Mouse (Mus musculus) liver, postnatal 0 days (tissue): ENCODE data around the gene Prrt2. TPM values are rescaled to one million over a fixed set of nuclear protein-coding genes. Genes with fewer than 3 reads are reported as not detected.

Source experiments
- ATAC-seq: fragments of 200-750 bp; cut with Nextera tagmentation; 2 replicates; pipeline ENCODE4 v1.8.0; 2017; ENCODE audit warnings: mild to moderate bottlenecking, moderate library complexity
- DNase-seq: peaks from one replicate; pipeline ENCODE4 v3.0.0-alpha.2; 2016
- H3K27ac ChIP-seq: fragments of 300-500 bp; sonication (generic); 2 replicates; pipeline ENCODE4 v1.5.1; 2014; ENCODE audit warnings: antibody characterized with exemption, moderate library complexity, mild to moderate bottlenecking, low read depth
- H3K27me3 ChIP-seq: fragments of 300-500 bp; sonication (generic); 2 replicates; pipeline ENCODE4 v1.6.1; 2014; ENCODE audit warnings: low read length, control low read depth, mixed read lengths; ENCODE audit not compliant: insufficient read depth
- H3K36me3 ChIP-seq: fragments of 300-500 bp; sonication (generic); replicated peaks from 2 replicates; pipeline ENCODE4 v1.6.1; 2014; ENCODE audit warnings: mild to moderate bottlenecking, control low read depth, low read length, moderate library complexity, mixed read lengths; ENCODE audit not compliant: insufficient read depth
- H3K4me1 ChIP-seq: fragments of 300-500 bp; sonication (generic); 2 replicates; pipeline ENCODE4 v1.6.1; 2014; ENCODE audit warnings: antibody characterized with exemption, mild to moderate bottlenecking, control low read depth; ENCODE audit not compliant: insufficient read depth
- H3K4me2 ChIP-seq: fragments of 300-500 bp; sonication (generic); 2 replicates; pipeline ENCODE4 v1.6.1; 2014; ENCODE audit warnings: low read depth, mild to moderate bottlenecking, low read length, moderate library complexity, mixed read lengths
- H3K4me3 ChIP-seq: fragments of 300-500 bp; sonication (generic); 2 replicates; pipeline ENCODE4 v1.5.1; 2014; ENCODE audit warnings: low read depth, low read length
- H3K9ac ChIP-seq: fragments of 300-500 bp; sonication (generic); replicated peaks from 2 replicates; pipeline ENCODE4 v1.6.1; 2014; ENCODE audit warnings: mild to moderate bottlenecking, moderate library complexity
- H3K9me3 ChIP-seq: fragments of 300-500 bp; sonication (generic); 2 replicates; pipeline ENCODE4 v1.6.1; 2016; ENCODE audit warnings: mild to moderate bottlenecking, control low read depth, low read length, mixed read lengths
- CTCF ChIP-seq: sonication (generic); IDR thresholded peaks from 2 replicates; pipeline ENCODE4 v1.5.1; 2016; ENCODE audit warnings: antibody characterized with exemption, low read depth
- EP300 ChIP-seq: IDR thresholded peaks from 2 replicates; pipeline ENCODE4 v1.6.1; 2016; ENCODE audit warnings: antibody characterized with exemption, low read depth, mild to moderate bottlenecking
- WGBS: fragments of 180-500 bp; shearing (Covaris S2); extraction: QIAGEN DNeasy Blood & Tissue Kit; methylation state at CpG from one replicate; pipeline ENCODE4 v1.1.7; 2014; ENCODE audit not compliant: insufficient replicate concordance; 5-methylcytosine and 5-hydroxymethylcytosine counted together
- polyA plus RNA-seq: library from polyadenylated mRNA; unstranded; fragments of >200 nt; fragmentation: Nextera tagmentation; extraction: Ambion mirVana; gene quantifications from 2 replicates; pipeline ENCODE4 v1.2.1, GENCODE M21; 2015

Prrt2 gene
- polyA plus RNA-seq, 1 experiment from 2014 or later, result not detected

DNA sequence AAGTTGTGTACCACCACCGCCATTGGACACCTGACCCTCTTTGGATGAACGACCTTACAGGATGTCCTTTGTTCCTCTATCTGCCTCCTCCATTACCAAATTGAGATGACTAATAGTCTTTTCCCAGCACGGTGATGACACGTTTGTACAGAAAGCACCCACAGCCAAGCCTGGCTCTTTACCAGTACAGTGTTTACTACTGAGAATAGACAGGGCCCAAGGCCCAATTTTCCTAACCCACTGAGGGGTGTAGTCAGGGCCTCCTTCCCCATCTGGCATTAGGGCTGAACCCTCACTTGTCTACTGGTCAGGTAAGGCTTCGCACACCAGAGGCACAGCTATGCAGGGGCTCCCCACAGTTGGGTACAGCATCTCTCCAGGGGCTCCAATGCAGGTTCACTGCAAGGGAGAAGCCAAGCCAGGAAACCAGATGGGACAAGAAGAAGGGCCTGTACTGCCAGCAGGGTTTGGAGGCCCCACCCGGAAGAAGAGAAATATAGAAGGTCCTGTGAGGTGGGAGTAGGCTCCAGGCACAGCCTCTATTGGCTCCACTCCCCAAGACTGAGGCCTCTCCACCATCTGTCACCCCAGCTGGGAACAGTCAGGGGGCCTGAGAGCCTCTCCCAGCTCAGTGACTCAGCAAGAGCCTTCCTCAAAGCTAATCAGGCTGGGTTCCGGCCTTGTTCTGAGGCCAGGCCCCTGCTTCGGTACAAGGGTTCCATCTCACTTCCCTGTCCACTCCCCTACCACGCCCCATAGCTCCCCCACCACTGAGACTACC, 12.6 kb downstream of the Prrt2 start:
- 44% methylated on average over 9 of the region's 9 CpGs for WGBS
- ATAC-seq (peak; percentile 93), DNase-seq (peak; percentile 72)
- H3K27ac ChIP-seq, result peak overlapping the region; percentile 94
- no peak overlapping the region for H3K4me3 ChIP-seq
- no peaks in the 10 kb centered on the region for H3K27me3 ChIP-seq
- H3K4me2 ChIP-seq, result peak overlapping the region; percentile 1
- peak overlapping the region; percentile 52 for H3K9ac ChIP-seq
- TF ChIP-seq EP300 (peak; percentile 7), CTCF (no peak)
- no peaks in the 10 kb centered on the region for H3K9me3 ChIP-seq
- peaks cover 32% of the 10 kb centered on the region for H3K4me1 ChIP-seq
- peaks cover 4% of the 10 kb centered on the region; the same call in 1 of the 2 replicates for H3K36me3 ChIP-seq

DNA sequence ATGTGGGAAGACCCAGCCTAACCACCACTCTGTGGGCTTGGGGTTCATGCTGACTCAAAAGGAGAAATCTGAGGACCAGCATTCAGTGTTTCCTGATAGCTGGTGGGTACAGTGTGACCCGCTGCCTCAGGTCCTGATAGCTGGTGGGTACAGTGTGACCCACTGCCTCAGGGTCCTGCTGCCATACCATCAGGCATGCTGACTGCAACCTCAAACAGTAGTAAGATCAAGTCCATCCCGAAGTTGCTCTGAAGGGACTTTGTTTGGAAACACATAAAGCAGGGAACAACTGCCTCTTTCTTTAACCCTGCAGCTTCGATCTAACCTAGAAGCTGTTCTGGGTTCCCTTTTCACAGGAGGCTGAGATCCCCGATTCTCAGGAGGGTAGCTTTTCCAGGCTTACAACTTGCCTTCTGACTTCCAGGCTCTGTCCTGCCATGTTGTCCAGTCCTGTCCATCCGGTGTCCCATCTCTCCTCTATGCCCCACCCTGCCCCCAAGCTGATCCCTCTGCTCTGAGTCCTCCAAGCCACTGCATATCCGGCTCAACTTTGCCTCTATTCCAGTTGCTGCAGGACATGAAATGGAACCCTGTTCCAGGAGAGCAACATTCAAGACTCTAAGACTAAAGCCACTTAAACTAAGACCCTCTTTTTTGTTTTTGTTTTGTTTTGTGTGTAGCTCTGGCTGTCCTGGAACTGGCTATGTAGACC, 13.5 kb downstream of the Prrt2 start:
- 81% methylated on average over 6 of the region's 6 CpGs for WGBS
- no peak for TF ChIP-seq CTCF
- no peak for TF ChIP-seq EP300
- ATAC-seq (no peak), DNase-seq (no peak)
- Histone ChIP-seq H3K27ac (peak overlapping the region; percentile 94), H3K4me1 (peaks cover 28% of the 10 kb centered on the region), H3K36me3 (no peaks in the 10 kb centered on the region; the same call in 1 of the 2 replicates), H3K9ac (no peak overlapping the region), H3K27me3 (no peaks in the 10 kb centered on the region), H3K4me3 (no peak overlapping the region), H3K9me3 (no peaks in the 10 kb centered on the region), H3K4me2 (no peak overlapping the region)

DNA sequence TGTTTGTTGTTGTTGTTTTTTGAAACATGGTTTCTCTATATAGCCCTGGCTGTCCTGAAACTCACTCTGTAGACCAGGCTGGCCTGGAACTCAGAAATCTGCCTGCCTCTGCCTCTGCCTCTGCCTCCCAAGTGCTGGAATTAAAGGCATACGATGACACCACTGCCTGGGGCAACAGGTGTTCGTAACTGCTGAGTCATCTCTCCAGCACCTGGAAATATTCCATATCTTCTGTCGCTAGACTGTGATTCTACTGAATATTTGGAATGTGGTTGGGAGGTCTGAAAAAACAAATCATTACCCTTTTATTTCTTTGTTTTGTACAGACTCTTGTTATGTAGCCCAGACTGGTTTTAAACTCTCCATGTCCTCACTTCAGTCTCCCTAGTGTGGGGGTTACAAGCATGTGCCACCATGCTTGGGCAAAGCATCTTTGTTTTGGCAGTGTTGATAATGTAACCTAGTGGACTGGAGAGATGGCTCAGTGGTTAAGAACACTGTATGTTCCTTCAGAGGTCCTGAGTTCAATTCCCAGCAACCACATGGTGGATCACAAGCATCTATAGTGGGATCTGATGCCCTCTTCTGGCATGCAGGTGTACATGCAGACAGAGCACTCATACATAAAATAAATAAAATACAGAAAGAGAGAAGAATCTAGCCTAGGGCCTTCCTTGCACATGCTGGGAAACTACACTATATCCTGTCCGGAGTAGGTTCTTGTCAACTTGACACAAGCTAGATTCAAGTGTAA, 16.7 kb downstream of the Prrt2 start:
- no peak overlapping the region for H3K9ac ChIP-seq
- no peak overlapping the region for H3K4me3 ChIP-seq
- H3K27me3 ChIP-seq, result no peaks in the 10 kb centered on the region
- ATAC-seq (no peak), DNase-seq (no peak)
- 87% methylated on average over 4 of the region's 4 CpGs for WGBS
- peaks cover 21% of the 10 kb centered on the region for H3K4me1 ChIP-seq
- no peak overlapping the region for H3K27ac ChIP-seq
- no peaks in the 10 kb centered on the region; the same call in 1 of the 2 replicates for H3K36me3 ChIP-seq
- H3K9me3 ChIP-seq, result no peaks in the 10 kb centered on the region
- no peak overlapping the region for H3K4me2 ChIP-seq
- TF ChIP-seq EP300 (no peak), CTCF (peak; percentile 54)

DNA sequence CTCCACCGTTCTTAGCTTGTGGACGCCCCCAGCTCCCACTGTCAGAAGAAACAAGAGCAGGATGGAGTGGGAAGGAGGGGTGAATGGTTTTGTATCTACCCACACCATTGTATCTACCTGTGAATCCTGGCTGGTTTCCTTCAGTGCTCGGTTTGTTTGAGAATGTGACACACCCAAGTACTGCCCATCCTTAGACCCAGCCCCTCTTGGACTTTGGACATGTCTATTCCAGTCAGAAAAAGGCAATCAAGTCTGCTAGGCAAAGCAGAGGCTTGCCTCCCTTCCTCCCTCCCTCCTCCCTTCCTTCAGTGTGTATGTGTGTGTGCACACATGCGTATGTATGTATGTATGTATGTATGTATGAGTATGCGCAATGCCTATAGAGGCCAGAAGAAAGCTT, 17.4 kb downstream of the Prrt2 start:
- no peak for ATAC-seq
- Histone ChIP-seq H3K4me2 (no peak overlapping the region), H3K27me3 (no peaks in the 10 kb centered on the region), H3K4me3 (no peak overlapping the region), H3K36me3 (peaks cover 2% of the 10 kb centered on the region; the same call in 1 of the 2 replicates), H3K9ac (no peak overlapping the region), H3K9me3 (no peaks in the 10 kb centered on the region), H3K4me1 (peaks cover 15% of the 10 kb centered on the region), H3K27ac (no peak overlapping the region)
- WGBS, result 82% methylated on average over 5 of the region's 5 CpGs
- TF ChIP-seq CTCF (no peak), EP300 (no peak)
- DNase-seq, result no peak

DNA sequence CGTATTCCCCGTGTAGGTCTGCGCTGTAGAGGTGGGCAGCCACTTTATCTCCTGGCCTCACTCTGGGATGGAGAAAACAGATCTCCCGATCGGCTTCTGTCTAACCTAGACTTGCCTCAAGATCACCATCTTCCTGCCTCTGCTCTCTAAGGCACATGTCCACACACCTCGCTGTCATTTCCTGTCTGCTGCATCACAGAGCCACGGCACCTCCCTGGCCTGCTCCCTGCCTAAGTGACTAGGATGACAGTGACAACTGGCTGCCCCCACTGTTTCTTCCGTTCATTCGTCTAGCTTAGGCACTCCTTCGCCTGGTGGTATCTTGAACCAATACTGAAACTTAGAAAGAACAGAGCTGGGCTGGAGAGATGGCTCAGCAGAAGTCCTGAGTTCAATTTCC, 21.4 kb downstream of the Prrt2 start:
- TF ChIP-seq CTCF (no peak), EP300 (no peak)
- Histone ChIP-seq H3K36me3 (peaks cover 18% of the 10 kb centered on the region), H3K27me3 (no peaks in the 10 kb centered on the region), H3K4me2 (no peak overlapping the region), H3K9ac (no peak overlapping the region), H3K4me1 (no peaks in the 10 kb centered on the region), H3K9me3 (0 out of 2 replicates have a peak, but pooled peaks cover 3% of the 10 kb centered on the region), H3K27ac (no peak overlapping the region), H3K4me3 (no peak overlapping the region)
- ATAC-seq (no peak), DNase-seq (no peak)
- 58% methylated on average over 10 of the region's 10 CpGs for WGBS

DNA sequence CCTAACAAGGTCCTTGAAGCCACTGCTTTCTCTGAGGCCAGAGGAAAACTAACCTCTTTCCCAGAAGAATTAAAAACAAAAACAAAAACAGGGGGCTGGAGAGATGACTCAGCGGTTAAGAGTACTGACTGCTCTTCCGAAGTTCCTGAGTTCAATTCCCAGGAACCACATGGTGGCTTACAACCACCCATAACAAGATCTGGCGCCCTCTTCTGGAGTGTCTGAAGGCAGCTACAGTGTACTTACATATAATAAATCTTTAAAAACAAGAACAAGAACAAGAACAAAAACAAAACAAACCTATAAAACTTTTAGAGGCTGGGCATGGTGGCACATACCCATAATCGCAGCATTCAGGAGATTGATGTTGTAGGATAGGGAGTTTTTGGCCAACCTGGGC, 24.6 kb downstream of the Prrt2 start:
- Histone ChIP-seq H3K27ac (no peak overlapping the region), H3K36me3 (peaks cover 26% of the 10 kb centered on the region), H3K9ac (no peak overlapping the region), H3K27me3 (no peaks in the 10 kb centered on the region), H3K4me2 (no peak overlapping the region), H3K9me3 (0 out of 2 replicates have a peak, but pooled peaks cover 3% of the 10 kb centered on the region), H3K4me1 (no peaks in the 10 kb centered on the region), H3K4me3 (no peak overlapping the region)
- WGBS, result 75% methylated on average over 4 of the region's 4 CpGs
- TF ChIP-seq EP300, result no peak
- TF ChIP-seq CTCF, result peak; percentile 43
- DNase-seq (no peak), ATAC-seq (no peak)
